Mouse (Mus musculus): Measurements from ENCODE around the gene Tmem35b. TPM values are rescaled to one million over a fixed set of nuclear protein-coding genes. Genes with fewer than 3 reads are reported as not detected.

Gene Tmem35b
- polyA plus RNA-seq, 2 experiments, result 3.4 to 7.9 TPM

DNA sequence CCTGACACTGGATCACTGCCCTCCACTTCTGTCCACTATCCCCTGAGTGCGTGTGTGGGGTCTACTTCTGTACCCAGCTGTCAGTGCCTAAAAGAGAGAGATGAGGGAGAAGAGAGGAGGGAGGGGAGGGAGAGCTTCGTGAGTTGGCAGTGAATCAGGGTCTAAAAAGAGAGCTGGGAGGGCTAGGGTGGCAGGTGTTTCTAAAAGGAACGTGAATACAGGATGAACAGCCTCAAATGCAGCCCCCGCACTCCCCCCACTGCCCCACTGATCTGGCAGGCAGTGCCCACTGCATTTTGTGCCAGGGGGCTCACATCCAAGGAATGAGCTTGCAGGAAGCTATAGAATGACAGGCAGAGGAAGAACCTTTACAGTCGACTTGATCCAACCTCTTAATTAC lies 47.4 kb downstream of the Tmem35b start:
- H3K36me3 ChIP-seq (replicated peaks; ENCODE audit: control insufficient read depth, insufficient read depth, low read depth), result no peaks in the 10 kb centered on the region
- H3K27ac ChIP-seq, result no peak overlapping the region
- DNase-seq (ENCODE audit: low read depth in 3 of 3, low spot score in 3 of 3) (no peak), ATAC-seq (ENCODE audit: insufficient read depth) (no peak)
- WGBS (ENCODE audit: insufficient replicate concordance), result 35% methylated on average over 5 of the region's 5 CpGs
- H3K4me2 ChIP-seq (ENCODE audit: low read depth), result no peak overlapping the region
- H3K27me3 ChIP-seq (ENCODE audit: control insufficient read depth, insufficient read depth, low read length), result peaks cover 36% of the 10 kb centered on the region
- no peaks in the 10 kb centered on the region for H3K9me3 ChIP-seq (ENCODE audit: control insufficient read depth, low read length)
- no peaks in the 10 kb centered on the region for H3K4me1 ChIP-seq (replicated peaks; ENCODE audit: control insufficient read depth in 2 of 2, insufficient read depth in 2 of 2, low read length in 1 of 2)
- no peak overlapping the region for H3K4me3 ChIP-seq (ENCODE audit: insufficient read depth in 1 of 2, low read depth in 2 of 2, low read length in 2 of 2)
- TF ChIP-seq CTCF (IDR thresholded peaks at IDR 0.05; ENCODE audit: low read depth) (no peak), EP300 (IDR thresholded peaks at IDR 0.05; ENCODE audit: low read depth) (no peak)
- no peak overlapping the region for H3K9ac ChIP-seq (replicated peaks)

DNA sequence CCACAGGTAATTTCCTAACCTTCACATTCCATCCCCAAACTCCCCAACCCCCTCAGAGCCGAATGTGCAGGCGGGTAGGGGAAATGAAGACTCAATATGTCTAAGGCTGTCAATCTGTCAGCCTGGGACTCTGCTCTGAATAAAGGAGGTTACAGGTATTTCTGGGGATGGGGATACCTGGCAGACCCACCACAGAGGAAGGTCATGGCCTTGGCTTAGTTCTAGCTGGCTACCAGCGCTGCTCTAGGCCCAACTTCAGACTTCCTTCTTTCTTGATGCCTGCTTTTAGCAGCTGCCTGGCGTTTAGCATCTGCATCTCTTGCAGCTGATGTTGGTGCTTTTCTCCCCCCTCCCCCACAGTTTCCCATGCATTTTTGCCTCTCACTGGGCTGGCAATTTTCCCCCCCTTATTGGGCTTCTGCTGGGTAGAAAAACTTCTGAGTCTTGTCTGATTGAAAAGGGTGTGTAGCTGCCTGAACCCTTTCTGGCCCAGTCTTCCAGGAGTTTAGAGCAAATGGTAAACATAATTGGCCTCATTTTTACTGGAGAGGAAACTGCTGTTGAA lies 47.9 kb downstream of the Tmem35b start:
- Histone ChIP-seq H3K4me2 (ENCODE audit: low read depth) (no peak overlapping the region), H3K9me3 (ENCODE audit: control insufficient read depth, low read length) (no peaks in the 10 kb centered on the region), H3K4me3 (ENCODE audit: insufficient read depth in 1 of 2, low read depth in 2 of 2, low read length in 2 of 2) (no peak overlapping the region), H3K9ac (replicated peaks) (no peak overlapping the region), H3K27ac (no peak overlapping the region), H3K4me1 (replicated peaks; ENCODE audit: control insufficient read depth in 2 of 2, insufficient read depth in 2 of 2, low read length in 1 of 2) (no peaks in the 10 kb centered on the region), H3K36me3 (replicated peaks; ENCODE audit: control insufficient read depth, insufficient read depth, low read depth) (no peaks in the 10 kb centered on the region), H3K27me3 (ENCODE audit: control insufficient read depth, insufficient read depth, low read length) (peaks cover 36% of the 10 kb centered on the region)
- DNase-seq (ENCODE audit: low read depth in 3 of 3, low spot score in 3 of 3), result no peak
- TF ChIP-seq EP300 (IDR thresholded peaks at IDR 0.05; ENCODE audit: low read depth) (no peak), CTCF (IDR thresholded peaks at IDR 0.05; ENCODE audit: low read depth) (no peak)
- WGBS (ENCODE audit: insufficient replicate concordance), result 31% methylated on average over 4 of the region's 4 CpGs
- ATAC-seq (ENCODE audit: insufficient read depth), result no peak

DNA sequence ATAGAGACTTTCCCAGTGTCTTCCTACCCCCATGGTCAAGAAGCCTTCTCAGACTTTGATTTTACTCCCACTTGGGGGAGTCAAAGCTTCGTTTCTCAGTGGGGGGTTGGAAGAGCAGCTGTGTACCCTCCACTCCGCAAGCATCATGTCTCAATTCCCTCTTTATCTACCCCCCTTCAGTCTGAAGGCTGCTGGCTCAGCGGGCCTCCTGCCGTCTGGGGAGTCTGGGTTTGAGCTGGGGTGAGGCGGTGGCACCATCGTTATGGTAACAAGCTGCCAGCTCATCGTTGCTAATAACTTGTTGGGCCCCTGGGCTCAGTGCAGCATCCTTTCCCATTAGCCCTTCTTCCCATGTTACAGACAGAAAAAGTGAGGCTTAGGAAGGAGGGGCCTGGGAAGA lies 48.6 kb downstream of the Tmem35b start:
- Histone ChIP-seq H3K27me3 (ENCODE audit: control insufficient read depth, insufficient read depth, low read length) (peaks cover 32% of the 10 kb centered on the region), H3K4me1 (replicated peaks; ENCODE audit: control insufficient read depth in 2 of 2, insufficient read depth in 2 of 2, low read length in 1 of 2) (no peaks in the 10 kb centered on the region), H3K4me2 (ENCODE audit: low read depth) (no peak overlapping the region), H3K9me3 (ENCODE audit: control insufficient read depth, low read length) (no peaks in the 10 kb centered on the region), H3K4me3 (ENCODE audit: insufficient read depth in 1 of 2, low read depth in 2 of 2, low read length in 2 of 2) (no peak overlapping the region), H3K9ac (replicated peaks) (no peak overlapping the region), H3K27ac (no peak overlapping the region), H3K36me3 (replicated peaks; ENCODE audit: control insufficient read depth, insufficient read depth, low read depth) (no peaks in the 10 kb centered on the region)
- 20% methylated on average over 7 of the region's 7 CpGs for WGBS (ENCODE audit: insufficient replicate concordance)
- ATAC-seq (ENCODE audit: insufficient read depth), result no peak
- TF ChIP-seq CTCF (IDR thresholded peaks at IDR 0.05; ENCODE audit: low read depth), result no peak
- no peak for TF ChIP-seq EP300 (IDR thresholded peaks at IDR 0.05; ENCODE audit: low read depth)
- DNase-seq (ENCODE audit: low read depth in 3 of 3, low spot score in 3 of 3), result no peak

GRCm38 (mm10) chr4:127172614-127173013 lies 49.1 kb downstream of the Tmem35b start:
- WGBS (ENCODE audit: insufficient replicate concordance), result 50% methylated on average over 4 of the region's 4 CpGs
- no peak overlapping the region for H3K4me2 ChIP-seq (ENCODE audit: low read depth)
- DNase-seq (ENCODE audit: low read depth in 3 of 3, low spot score in 3 of 3) (no peak), ATAC-seq (ENCODE audit: insufficient read depth) (no peak)
- H3K36me3 ChIP-seq (replicated peaks; ENCODE audit: control insufficient read depth, insufficient read depth, low read depth), result no peaks in the 10 kb centered on the region
- H3K27me3 ChIP-seq (ENCODE audit: control insufficient read depth, insufficient read depth, low read length), result peaks cover 27% of the 10 kb centered on the region
- no peak overlapping the region for H3K9ac ChIP-seq (replicated peaks)
- no peaks in the 10 kb centered on the region for H3K4me1 ChIP-seq (replicated peaks; ENCODE audit: control insufficient read depth in 2 of 2, insufficient read depth in 2 of 2, low read length in 1 of 2)
- no peak overlapping the region for H3K27ac ChIP-seq
- no peak overlapping the region for H3K4me3 ChIP-seq (ENCODE audit: insufficient read depth in 1 of 2, low read depth in 2 of 2, low read length in 2 of 2)
- H3K9me3 ChIP-seq (ENCODE audit: control insufficient read depth, low read length), result no peaks in the 10 kb centered on the region
- TF ChIP-seq CTCF (IDR thresholded peaks at IDR 0.05; ENCODE audit: low read depth) (no peak), EP300 (IDR thresholded peaks at IDR 0.05; ENCODE audit: low read depth) (no peak)

GRCm38 (mm10) chr4:127173461-127173860 lies 50.0 kb downstream of the Tmem35b start:
- Histone ChIP-seq H3K27ac (no peak overlapping the region), H3K9ac (replicated peaks) (no peak overlapping the region), H3K9me3 (ENCODE audit: control insufficient read depth, low read length) (no peaks in the 10 kb centered on the region), H3K36me3 (replicated peaks; ENCODE audit: control insufficient read depth, insufficient read depth, low read depth) (no peaks in the 10 kb centered on the region), H3K4me3 (ENCODE audit: insufficient read depth in 1 of 2, low read depth in 2 of 2, low read length in 2 of 2) (no peak overlapping the region), H3K27me3 (ENCODE audit: control insufficient read depth, insufficient read depth, low read length) (peaks cover 18% of the 10 kb centered on the region), H3K4me2 (ENCODE audit: low read depth) (no peak overlapping the region), H3K4me1 (replicated peaks; ENCODE audit: control insufficient read depth in 2 of 2, insufficient read depth in 2 of 2, low read length in 1 of 2) (no peaks in the 10 kb centered on the region)
- DNase-seq (ENCODE audit: low read depth in 3 of 3, low spot score in 3 of 3) (peak; percentile 20), ATAC-seq (ENCODE audit: insufficient read depth) (no peak)
- WGBS (ENCODE audit: insufficient replicate concordance), result 2% methylated on average over 8 of the region's 8 CpGs
- TF ChIP-seq EP300 (IDR thresholded peaks at IDR 0.05; ENCODE audit: low read depth), result no peak
- no peak for TF ChIP-seq CTCF (IDR thresholded peaks at IDR 0.05; ENCODE audit: low read depth)
